Mouse (Mus musculus) cerebellum, adult 2 months (tissue): ENCODE measurements around the gene Dock4.

Experiments
- CTCF ChIP-seq: fragments of 200-500 bp; IDR thresholded peaks from 2 replicates; pipeline ENCODE4 v1.5.1; 2011; ENCODE audit warnings: low read depth, mild to moderate bottlenecking, control low read depth, low read length, moderate library complexity, borderline replicate concordance; ENCODE audit not compliant: insufficient read depth
- POLR2A ChIP-seq: fragments of 200-500 bp; IDR thresholded peaks from 2 replicates; pipeline ENCODE4 v1.6.1; 2011; ENCODE audit warnings: low read length, control low read depth, borderline replicate concordance; ENCODE audit not compliant: insufficient read depth

DNA sequence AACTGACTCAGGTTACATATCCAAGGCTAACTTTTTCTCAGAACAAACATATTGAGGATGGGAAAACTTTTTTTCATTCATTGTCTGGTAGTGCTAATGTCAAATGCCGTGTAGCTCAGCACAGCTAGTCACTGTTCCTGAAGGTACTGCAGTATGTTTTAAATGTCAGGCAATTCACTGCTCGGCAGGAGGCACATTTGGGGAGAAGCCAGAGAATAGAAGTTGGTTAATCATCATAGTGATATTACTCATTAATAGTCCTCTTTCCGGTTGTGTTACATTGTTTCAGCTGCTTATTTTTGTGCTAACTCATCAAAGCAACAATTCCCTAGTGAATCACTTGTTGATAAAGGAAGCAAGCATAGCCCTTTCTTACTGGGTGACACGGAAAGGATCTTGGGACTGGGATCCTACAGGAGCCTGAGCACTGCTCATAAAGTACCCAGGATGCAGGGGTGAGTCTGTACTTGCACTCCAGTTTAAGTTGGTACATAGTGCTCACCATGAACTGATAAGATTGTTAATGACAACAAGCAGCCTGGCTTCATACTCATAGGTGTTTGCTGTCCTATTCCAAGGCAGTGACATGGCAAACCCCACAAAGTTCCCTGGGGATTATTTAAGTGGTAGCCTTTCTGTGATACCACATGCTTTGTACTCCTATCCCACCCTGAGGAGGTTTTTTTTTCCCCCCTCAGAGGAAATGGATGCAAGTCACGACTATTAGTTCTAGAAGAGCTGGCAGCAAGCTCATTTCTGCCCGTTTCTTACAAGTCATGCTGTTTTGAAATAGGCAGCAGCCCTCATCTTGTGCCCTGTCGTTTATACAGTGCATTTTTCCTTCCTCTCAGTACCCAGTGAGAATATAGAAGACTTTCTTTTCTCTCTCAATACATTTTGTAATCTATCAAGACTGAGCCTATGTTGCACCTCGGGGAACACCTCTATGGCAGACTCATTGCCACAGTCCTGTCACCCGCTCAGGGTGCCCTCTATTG, 123.5 kb downstream of the Dock4 start:
- TF ChIP-seq CTCF (no peak), POLR2A (no peak)
